Mouse (Mus musculus): Measurements from ENCODE around the gene Atg9a. TPM values are rescaled to one million over a fixed set of nuclear protein-coding genes. Genes with fewer than 3 reads are reported as not detected.

Gene Atg9a
- polyA plus RNA-seq, 2 experiments: 16.4 to 17.4 TPM

GRCm38 (mm10) chr1:75160256-75160617 is 31.8 kb downstream of the Atg9a start:
- Histone ChIP-seq H3K9ac (replicated peaks) (0 out of 2 replicates have a peak overlapping the region, but pooled peaks have one; percentile 0), H3K9me3 (ENCODE audit: control insufficient read depth, low read length) (no peaks in the 10 kb centered on the region), H3K4me1 (replicated peaks; ENCODE audit: control insufficient read depth in 2 of 2, insufficient read depth in 2 of 2, low read length in 1 of 2) (peaks cover 25 to 29% of the 10 kb centered on the region in 2 experiments), H3K4me3 (ENCODE audit: insufficient read depth in 1 of 2, low read depth in 2 of 2, low read length in 2 of 2) (no peak overlapping the region), H3K27me3 (ENCODE audit: control insufficient read depth, insufficient read depth, low read length) (no peaks in the 10 kb centered on the region), H3K27ac (peak overlapping the region; percentile 83), H3K36me3 (replicated peaks; ENCODE audit: control insufficient read depth, insufficient read depth, low read depth) (no peaks in the 10 kb centered on the region), H3K4me2 (ENCODE audit: low read depth) (peak overlapping the region; percentile 28)
- WGBS (ENCODE audit: insufficient replicate concordance): 15% methylated on average over 4 of the region's 4 CpGs
- no peak for TF ChIP-seq CTCF (IDR thresholded peaks at IDR 0.05; ENCODE audit: low read depth)
- no peak for TF ChIP-seq EP300 (IDR thresholded peaks at IDR 0.05; ENCODE audit: low read depth)
- DNase-seq (ENCODE audit: low read depth in 3 of 3, low spot score in 3 of 3) (no peak), ATAC-seq (ENCODE audit: insufficient read depth) (peak; percentile 72)

GRCm38 (mm10) chr1:75159540-75160255 is 32.3 kb downstream of the Atg9a start:
- peak overlapping the region; percentile 28 for H3K4me2 ChIP-seq (ENCODE audit: low read depth)
- H3K9ac ChIP-seq (replicated peaks): peak overlapping the region; percentile 33
- no peak overlapping the region for H3K4me3 ChIP-seq (ENCODE audit: insufficient read depth in 1 of 2, low read depth in 2 of 2, low read length in 2 of 2)
- 23% methylated on average over 5 of the region's 5 CpGs for WGBS (ENCODE audit: insufficient replicate concordance)
- H3K4me1 ChIP-seq (replicated peaks; ENCODE audit: control insufficient read depth in 2 of 2, insufficient read depth in 2 of 2, low read length in 1 of 2): peaks cover 25 to 34% of the 10 kb centered on the region in 2 experiments
- ATAC-seq (ENCODE audit: insufficient read depth) (peak; percentile 92), DNase-seq (ENCODE audit: low read depth in 3 of 3, low spot score in 3 of 3) (peak; percentile 53 to 63 (median 61))
- H3K36me3 ChIP-seq (replicated peaks; ENCODE audit: control insufficient read depth, insufficient read depth, low read depth): no peaks in the 10 kb centered on the region
- no peaks in the 10 kb centered on the region for H3K9me3 ChIP-seq (ENCODE audit: control insufficient read depth, low read length)
- no peaks in the 10 kb centered on the region for H3K27me3 ChIP-seq (ENCODE audit: control insufficient read depth, insufficient read depth, low read length)
- peak overlapping the region; percentile 83 for H3K27ac ChIP-seq
- TF ChIP-seq CTCF (IDR thresholded peaks at IDR 0.05; ENCODE audit: low read depth) (no peak), EP300 (IDR thresholded peaks at IDR 0.05; ENCODE audit: low read depth) (peak; percentile 89)

- TF ChIP-seq EP300 (IDR thresholded peaks at IDR 0.05; ENCODE audit: low read depth) (no peak), CTCF (IDR thresholded peaks at IDR 0.05; ENCODE audit: low read depth) (no peak)
- Histone ChIP-seq H3K36me3 (replicated peaks; ENCODE audit: control insufficient read depth, insufficient read depth, low read depth) (no peaks in the 10 kb centered on the region), H3K4me1 (replicated peaks; ENCODE audit: control insufficient read depth in 2 of 2, insufficient read depth in 2 of 2, low read length in 1 of 2) (peaks cover 25 to 36% of the 10 kb centered on the region in 2 experiments), H3K4me3 (ENCODE audit: insufficient read depth in 1 of 2, low read depth in 2 of 2, low read length in 2 of 2) (no peak overlapping the region), H3K27me3 (ENCODE audit: control insufficient read depth, insufficient read depth, low read length) (no peaks in the 10 kb centered on the region), H3K9me3 (ENCODE audit: control insufficient read depth, low read length) (no peaks in the 10 kb centered on the region), H3K27ac (peak overlapping the region; percentile 83), H3K9ac (replicated peaks) (peak overlapping the region; percentile 33; the same call in 1 of the 2 replicates), H3K4me2 (ENCODE audit: low read depth) (no peak overlapping the region)
- DNase-seq (ENCODE audit: low read depth in 3 of 3, low spot score in 3 of 3) (no peak), ATAC-seq (ENCODE audit: insufficient read depth) (no peak)
These were observed 33.0 kb downstream of the Atg9a start for GRCm38 (mm10) chr1:75158990-75159389.

GRCm38 (mm10) chr1:75155837-75156236 is 36.2 kb downstream of the Atg9a start:
- H3K9me3 ChIP-seq (ENCODE audit: control insufficient read depth, low read length): no peaks in the 10 kb centered on the region
- H3K4me1 ChIP-seq (replicated peaks; ENCODE audit: control insufficient read depth in 2 of 2, insufficient read depth in 2 of 2, low read length in 1 of 2): peaks cover 25 to 33% of the 10 kb centered on the region in 2 experiments
- H3K27ac ChIP-seq: no peak overlapping the region
- no peak overlapping the region for H3K4me3 ChIP-seq (ENCODE audit: insufficient read depth in 1 of 2, low read depth in 2 of 2, low read length in 2 of 2)
- WGBS (ENCODE audit: insufficient replicate concordance): 25% methylated on average over 3 of the region's 3 CpGs
- no peak overlapping the region for H3K9ac ChIP-seq (replicated peaks)
- TF ChIP-seq CTCF (IDR thresholded peaks at IDR 0.05; ENCODE audit: low read depth): no peak
- TF ChIP-seq EP300 (IDR thresholded peaks at IDR 0.05; ENCODE audit: low read depth): no peak
- no peaks in the 10 kb centered on the region for H3K36me3 ChIP-seq (replicated peaks; ENCODE audit: control insufficient read depth, insufficient read depth, low read depth)
- DNase-seq (ENCODE audit: low read depth in 3 of 3, low spot score in 3 of 3) (no peak), ATAC-seq (ENCODE audit: insufficient read depth) (no peak)
- no peaks in the 10 kb centered on the region for H3K27me3 ChIP-seq (ENCODE audit: control insufficient read depth, insufficient read depth, low read length)
- no peak overlapping the region for H3K4me2 ChIP-seq (ENCODE audit: low read depth)

- Histone ChIP-seq H3K4me3 (ENCODE audit: insufficient read depth in 1 of 2, low read depth in 2 of 2, low read length in 2 of 2) (no peak overlapping the region), H3K4me1 (replicated peaks; ENCODE audit: control insufficient read depth in 2 of 2, insufficient read depth in 2 of 2, low read length in 1 of 2) (peaks cover 8 to 20% of the 10 kb centered on the region in 2 experiments), H3K9me3 (ENCODE audit: control insufficient read depth, low read length) (no peaks in the 10 kb centered on the region), H3K9ac (replicated peaks) (no peak overlapping the region), H3K27me3 (ENCODE audit: control insufficient read depth, insufficient read depth, low read length) (no peaks in the 10 kb centered on the region), H3K4me2 (ENCODE audit: low read depth) (no peak overlapping the region), H3K36me3 (replicated peaks; ENCODE audit: control insufficient read depth, insufficient read depth, low read depth) (peaks cover 50% of the 10 kb centered on the region), H3K27ac (no peak overlapping the region)
- no peak for ATAC-seq (ENCODE audit: insufficient read depth)
- TF ChIP-seq CTCF (IDR thresholded peaks at IDR 0.05; ENCODE audit: low read depth): no peak
- no peak for TF ChIP-seq EP300 (IDR thresholded peaks at IDR 0.05; ENCODE audit: low read depth)
- DNase-seq (ENCODE audit: low read depth in 3 of 3, low spot score in 3 of 3): no peak
- whole genome bisulfite sequencing (ENCODE audit: insufficient replicate concordance): 80% methylated on average over 4 of the region's 4 CpGs
These were observed 43.3 kb downstream of the Atg9a start for GRCm38 (mm10) chr1:75148727-75149126.

All from liver, embryonic 14.5 days (tissue).